Mouse (Mus musculus) CD4-positive naive resting alpha-beta T cell, adult 76 days (primary cell): ENCODE data around the gene Gm49398. TPM values are rescaled to one million over a fixed set of nuclear protein-coding genes. Genes with fewer than 3 reads are reported as not detected.

Experiments
- total RNA-seq: library from RNA; stranded (reverse); gene quantifications from one replicate; pipeline ENCODE4 v1.2.4, GENCODE M21; 2023

Gm49398 gene
- total RNA-seq, result not detected

DNA sequence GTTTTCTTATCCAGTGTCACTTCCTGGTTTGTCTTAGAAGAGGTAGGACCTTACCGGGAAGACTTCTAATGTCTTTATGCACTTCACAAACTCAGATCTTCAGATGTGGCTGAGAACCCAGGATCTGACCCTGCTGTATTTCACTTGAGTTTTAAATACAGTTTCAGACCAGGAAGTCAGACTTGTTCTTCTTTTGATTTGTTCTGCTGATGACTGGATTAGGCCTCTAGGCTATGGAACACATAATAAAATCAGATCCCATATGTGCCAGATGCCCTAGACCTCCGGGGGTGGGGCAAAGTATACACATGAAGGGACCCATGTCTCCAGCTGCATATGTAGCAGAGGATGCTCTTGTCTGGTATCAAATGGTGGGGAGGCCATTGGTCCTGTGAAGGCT is at the start of gene Gm49398:
TSS of gene Gm49398 (minus strand) at position 101 of the 400 bp plus-strand sequence.

DNA sequence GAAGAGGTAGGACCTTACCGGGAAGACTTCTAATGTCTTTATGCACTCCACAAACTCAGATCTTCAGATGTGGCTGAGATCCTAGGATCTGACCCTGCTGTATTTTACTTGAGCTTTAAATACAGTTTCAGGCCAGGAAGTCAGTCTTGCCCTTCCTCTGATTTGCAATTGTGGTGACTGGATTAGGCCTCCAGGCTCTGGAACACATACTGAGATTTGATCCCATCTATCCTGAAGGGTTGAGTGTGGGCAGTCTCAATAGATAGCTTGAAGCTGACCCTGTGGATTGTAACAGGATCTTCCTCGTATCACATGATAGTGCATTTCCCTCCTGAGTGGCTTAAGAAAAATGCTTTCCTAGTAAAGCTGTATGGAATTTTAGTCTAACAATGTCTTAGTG is 33.4 kb downstream of the Gm49398 start, which contains the start of gene Cts8:
TSS of gene Cts8 (minus strand) at position 101 of the 400 bp plus-strand sequence.

GRCm38 (mm10) chr13:61203310-61203709 is 85.3 kb downstream of the Gm49398 start, which contains the start of gene Cts6:
Gene Cts6 (minus strand): TSS chr13:61203410.

Other genes starting within 250 kb of the Gm49398 start
- not detected for gene Ctsq, start 248.2 kb downstream of the Gm49398 start, total RNA-seq
- gene Ctsr, start 124.6 kb downstream of the Gm49398 start, total RNA-seq, result not detected
- not detected for gene Cts6, start 85.4 kb downstream of the Gm49398 start, total RNA-seq
- gene Cts8, start 33.5 kb downstream of the Gm49398 start, total RNA-seq, result not detected
- not detected for gene Cts7, start 69.4 kb upstream of the Gm49398 start, total RNA-seq